Mouse (Mus musculus): ENCODE measurements around the gene Htr2b. TPM values are rescaled to one million over a fixed set of nuclear protein-coding genes. Genes with fewer than 3 reads are reported as not detected.

Gene Htr2b
- polyA plus RNA-seq, 1 experiment = 0.25 TPM

DNA sequence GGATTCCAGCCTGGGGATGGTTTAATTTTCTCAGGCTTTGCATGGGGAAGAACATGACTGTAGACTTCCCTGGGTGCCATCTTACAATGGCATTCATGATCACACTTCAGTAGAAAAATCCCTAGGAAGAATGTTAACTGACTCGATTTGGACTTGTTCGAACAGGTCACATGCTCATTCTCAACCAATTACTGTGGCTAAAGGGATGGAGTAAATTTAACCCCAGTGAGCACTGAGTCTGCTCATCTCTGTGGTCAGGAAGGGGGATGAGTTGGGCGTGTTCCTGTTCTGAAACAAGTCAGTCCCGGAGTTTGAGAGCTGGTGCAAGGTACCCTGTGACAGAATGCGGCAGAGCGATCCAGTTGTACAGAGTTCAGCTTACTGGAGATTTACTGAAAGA lies 39.2 kb upstream of the Htr2b start:
- H3K27ac ChIP-seq (ENCODE audit: insufficient read depth, low read length) = peak overlapping the region; percentile 3; the same call in 1 of the 2 replicates
- no peak overlapping the region for H3K4me3 ChIP-seq (ENCODE audit: insufficient read depth, low read length)
- peaks cover 7% of the 10 kb centered on the region; the same call in 1 of the 2 replicates for H3K4me1 ChIP-seq (ENCODE audit: control insufficient read depth, insufficient read depth, low read length)
- TF ChIP-seq POLR2A (IDR thresholded peaks at IDR 0.05; ENCODE audit: low read depth, low read length) (no peak), CTCF (IDR thresholded peaks at IDR 0.05; ENCODE audit: borderline replicate concordance, insufficient read depth, low read length) (no peak)

GRCm38 (mm10) chr1:86148161-86148560 lies 36.4 kb upstream of the Htr2b start:
- H3K4me3 ChIP-seq (ENCODE audit: insufficient read depth, low read length) = no peak overlapping the region
- H3K27ac ChIP-seq (ENCODE audit: insufficient read depth, low read length) = peak overlapping the region; percentile 79
- no peak for TF ChIP-seq POLR2A (IDR thresholded peaks at IDR 0.05; ENCODE audit: low read depth, low read length)
- no peak for TF ChIP-seq CTCF (IDR thresholded peaks at IDR 0.05; ENCODE audit: borderline replicate concordance, insufficient read depth, low read length)
- peaks cover 3% of the 10 kb centered on the region; the same call in 1 of the 2 replicates for H3K4me1 ChIP-seq (ENCODE audit: control insufficient read depth, insufficient read depth, low read length)

DNA sequence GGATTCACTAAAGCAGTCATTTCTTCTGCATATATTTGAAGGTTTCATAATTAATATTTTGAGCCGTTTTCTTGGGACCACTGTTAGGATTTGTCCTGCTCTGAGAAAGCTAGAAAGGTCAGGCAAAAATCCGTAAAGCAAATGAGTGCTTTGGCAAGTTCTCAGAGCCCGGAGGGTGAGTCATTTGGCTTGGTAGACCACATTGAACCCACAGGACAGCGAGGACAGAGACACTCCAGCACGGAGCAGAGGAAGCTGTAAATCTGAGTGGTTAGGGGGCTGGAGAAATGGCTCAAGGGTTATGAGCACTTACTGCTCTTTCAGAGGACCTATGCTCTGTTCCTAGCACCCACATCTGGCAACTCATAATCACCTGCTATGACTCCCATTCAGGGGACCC lies 35.8 kb upstream of the Htr2b start:
- no peak overlapping the region for H3K4me3 ChIP-seq (ENCODE audit: insufficient read depth, low read length)
- peak overlapping the region; percentile 79 for H3K27ac ChIP-seq (ENCODE audit: insufficient read depth, low read length)
- peaks cover 3% of the 10 kb centered on the region; the same call in 1 of the 2 replicates for H3K4me1 ChIP-seq (ENCODE audit: control insufficient read depth, insufficient read depth, low read length)
- TF ChIP-seq POLR2A (IDR thresholded peaks at IDR 0.05; ENCODE audit: low read depth, low read length) (no peak), CTCF (IDR thresholded peaks at IDR 0.05; ENCODE audit: borderline replicate concordance, insufficient read depth, low read length) (no peak)

DNA sequence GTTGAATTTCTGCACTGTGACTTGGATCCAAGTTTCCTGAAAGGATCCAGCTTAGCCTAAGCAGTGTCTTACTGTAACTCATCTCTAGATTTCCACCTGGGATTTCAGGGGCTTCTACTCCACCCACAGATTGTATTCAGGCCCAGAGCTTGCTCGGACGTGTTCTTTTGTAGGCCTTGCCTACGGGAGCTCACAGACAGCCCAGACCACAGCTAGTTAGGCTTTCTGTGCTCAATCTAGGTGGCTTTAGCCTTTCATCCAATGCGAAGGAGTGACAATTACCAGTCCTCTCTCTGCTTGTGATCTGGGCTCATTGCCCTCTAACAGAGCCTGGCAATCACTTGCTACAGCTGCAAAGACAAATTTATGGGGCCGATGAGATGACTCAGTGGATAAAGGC lies 34.5 kb upstream of the Htr2b start:
- H3K4me3 ChIP-seq (ENCODE audit: insufficient read depth, low read length) = no peak overlapping the region
- no peak for TF ChIP-seq CTCF (IDR thresholded peaks at IDR 0.05; ENCODE audit: borderline replicate concordance, insufficient read depth, low read length)
- no peak for TF ChIP-seq POLR2A (IDR thresholded peaks at IDR 0.05; ENCODE audit: low read depth, low read length)
- peaks cover 3% of the 10 kb centered on the region; the same call in 1 of the 2 replicates for H3K4me1 ChIP-seq (ENCODE audit: control insufficient read depth, insufficient read depth, low read length)
- H3K27ac ChIP-seq (ENCODE audit: insufficient read depth, low read length) = peak overlapping the region; percentile 65

DNA sequence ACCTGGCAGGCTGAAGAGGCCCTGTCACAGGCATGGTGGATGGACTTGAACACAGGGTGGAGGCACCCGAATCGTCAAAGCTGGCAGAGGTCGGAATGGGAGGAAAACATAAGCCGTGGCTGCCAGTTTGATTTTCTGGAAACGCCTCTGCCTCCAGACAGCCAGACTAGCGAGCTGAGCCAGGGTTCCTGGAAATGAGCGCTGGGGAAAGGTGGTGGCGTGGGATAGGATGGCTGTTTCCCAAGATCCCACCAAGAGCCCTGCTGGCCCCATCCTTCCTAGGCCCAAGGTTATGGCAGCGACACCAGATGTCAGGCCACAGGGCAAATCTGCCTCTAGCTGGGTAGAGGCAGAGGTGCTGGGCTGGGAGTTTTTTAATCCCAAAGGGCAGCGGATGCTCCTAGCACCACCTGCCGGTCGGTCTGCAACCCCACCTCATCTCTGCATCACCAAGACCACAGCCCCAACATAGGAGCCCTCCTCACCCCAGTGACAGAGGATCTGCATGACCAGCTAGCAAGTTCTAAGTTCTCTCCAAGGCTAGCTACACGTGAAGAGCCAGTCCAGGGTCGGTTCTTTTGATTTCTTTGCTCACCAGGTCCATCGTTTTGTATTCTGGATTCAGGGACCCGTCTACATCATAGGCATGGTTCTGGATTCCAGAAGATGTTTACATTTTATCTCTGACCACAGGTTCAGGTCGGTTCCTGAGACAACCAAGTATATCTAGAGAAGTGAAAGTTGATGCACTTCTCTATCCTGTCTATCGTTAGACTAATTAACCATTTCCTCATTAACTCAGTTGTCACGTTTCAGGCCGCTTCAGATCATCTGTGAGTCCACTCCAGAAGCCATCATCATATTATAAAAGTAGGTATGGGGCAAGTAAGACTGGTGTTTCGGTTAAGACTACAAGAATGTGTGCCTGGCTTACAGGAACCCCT lies 32.5 kb upstream of the Htr2b start:
- no peak overlapping the region for H3K4me3 ChIP-seq (ENCODE audit: insufficient read depth, low read length)
- TF ChIP-seq POLR2A (IDR thresholded peaks at IDR 0.05; ENCODE audit: low read depth, low read length) (no peak), CTCF (IDR thresholded peaks at IDR 0.05; ENCODE audit: borderline replicate concordance, insufficient read depth, low read length) (no peak)
- peaks cover 3% of the 10 kb centered on the region; the same call in 1 of the 2 replicates for H3K4me1 ChIP-seq (ENCODE audit: control insufficient read depth, insufficient read depth, low read length)

GRCm38 (mm10) chr1:86143165-86143564 lies 31.4 kb upstream of the Htr2b start:
- Histone ChIP-seq H3K27ac (ENCODE audit: insufficient read depth, low read length) (no peak overlapping the region), H3K4me3 (ENCODE audit: insufficient read depth, low read length) (no peak overlapping the region), H3K4me1 (ENCODE audit: control insufficient read depth, insufficient read depth, low read length) (peaks cover 3% of the 10 kb centered on the region; the same call in 1 of the 2 replicates)
- TF ChIP-seq CTCF (IDR thresholded peaks at IDR 0.05; ENCODE audit: borderline replicate concordance, insufficient read depth, low read length) (no peak), POLR2A (IDR thresholded peaks at IDR 0.05; ENCODE audit: low read depth, low read length) (no peak)

More for the DNA sequence above, 32.5 kb upstream of the Htr2b start:
- no peak overlapping the region for H3K27ac ChIP-seq (ENCODE audit: insufficient read depth, low read length)

- no peak overlapping the region for H3K4me3 ChIP-seq (ENCODE audit: insufficient read depth, low read length)
- TF ChIP-seq POLR2A (IDR thresholded peaks at IDR 0.05; ENCODE audit: low read depth, low read length) = no peak
- TF ChIP-seq CTCF (IDR thresholded peaks at IDR 0.05; ENCODE audit: borderline replicate concordance, insufficient read depth, low read length) = no peak
Observed at GRCm38 (mm10) chr1:86141081-86141480, 29.3 kb upstream of the Htr2b start.

DNA sequence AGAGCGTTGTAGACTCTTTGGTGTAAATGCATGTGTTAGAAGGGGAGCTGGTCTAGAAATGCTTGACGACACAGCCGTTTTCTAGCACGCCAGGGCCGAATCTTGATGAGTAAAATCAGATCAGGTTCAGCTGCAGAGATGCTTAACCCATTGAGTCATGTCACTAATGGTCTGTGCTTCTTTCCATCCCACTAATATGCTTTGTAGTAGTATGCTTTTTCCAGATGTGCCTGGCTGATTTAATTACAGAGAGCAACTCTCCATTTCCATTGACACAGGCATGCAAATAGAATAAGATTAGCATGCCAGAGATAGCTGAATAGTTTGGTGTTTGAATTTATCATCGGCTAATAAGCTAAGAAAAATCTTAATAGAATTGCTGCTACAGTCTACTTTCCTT lies 23.5 kb upstream of the Htr2b start:
- peak overlapping the region; percentile 73 for H3K27ac ChIP-seq (ENCODE audit: insufficient read depth, low read length)
- H3K4me3 ChIP-seq (ENCODE audit: insufficient read depth, low read length) = no peak overlapping the region
- peaks cover 3% of the 10 kb centered on the region; the same call in 1 of the 2 replicates for H3K4me1 ChIP-seq (ENCODE audit: control insufficient read depth, insufficient read depth, low read length)
- TF ChIP-seq CTCF (IDR thresholded peaks at IDR 0.05; ENCODE audit: borderline replicate concordance, insufficient read depth, low read length) = no peak
- TF ChIP-seq POLR2A (IDR thresholded peaks at IDR 0.05; ENCODE audit: low read depth, low read length) = no peak

More at GRCm38 (mm10) chr1:86141081-86141480, 29.3 kb upstream of the Htr2b start:
- Histone ChIP-seq H3K4me1 (ENCODE audit: control insufficient read depth, insufficient read depth, low read length) (no peaks in the 10 kb centered on the region), H3K27ac (ENCODE audit: insufficient read depth, low read length) (no peak overlapping the region)

DNA sequence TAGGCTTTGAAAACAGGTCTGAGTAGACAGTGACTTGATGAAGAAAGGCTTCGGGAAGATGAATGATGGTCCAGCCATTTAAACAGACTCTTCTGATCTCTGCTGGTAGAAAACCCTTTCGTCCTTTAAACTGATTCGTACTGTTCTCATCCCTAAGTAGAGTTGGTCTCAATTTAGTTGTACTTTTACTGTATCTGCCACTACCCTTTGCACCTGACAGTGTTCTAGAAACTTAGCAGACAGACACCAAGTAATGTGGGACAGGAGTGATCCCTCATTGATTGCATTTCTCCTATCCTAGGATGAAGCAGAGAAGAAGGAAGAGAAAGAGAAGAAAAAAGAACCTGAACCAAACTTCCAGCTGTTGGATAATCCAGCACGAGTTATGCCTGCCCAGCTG lies 21.6 kb upstream of the Htr2b start, which contains the start of gene Gm21972:
Gene Gm21972, plus strand, starts transcription at position 301 of the 400 bp plus-strand sequence.
- Histone ChIP-seq H3K4me1 (ENCODE audit: control insufficient read depth, insufficient read depth, low read length) (peaks cover 3% of the 10 kb centered on the region; the same call in 1 of the 2 replicates), H3K4me3 (ENCODE audit: insufficient read depth, low read length) (no peak within 1 kb of the TSS), H3K27ac (ENCODE audit: insufficient read depth, low read length) (no peak within 1 kb of the TSS)
- TF ChIP-seq POLR2A (IDR thresholded peaks at IDR 0.05; ENCODE audit: low read depth, low read length) (no peak), CTCF (IDR thresholded peaks at IDR 0.05; ENCODE audit: borderline replicate concordance, insufficient read depth, low read length) (no peak)

GRCm38 (mm10) chr1:86126036-86126435 lies 14.3 kb upstream of the Htr2b start:
- Histone ChIP-seq H3K27ac (ENCODE audit: insufficient read depth, low read length) (no peak overlapping the region), H3K4me1 (ENCODE audit: control insufficient read depth, insufficient read depth, low read length) (no peaks in the 10 kb centered on the region), H3K4me3 (ENCODE audit: insufficient read depth, low read length) (no peak overlapping the region)
- TF ChIP-seq CTCF (IDR thresholded peaks at IDR 0.05; ENCODE audit: borderline replicate concordance, insufficient read depth, low read length) (no peak), POLR2A (IDR thresholded peaks at IDR 0.05; ENCODE audit: low read depth, low read length) (no peak)

Measured in embryonic fibroblast, embryonic 13.5 days (primary cell).